Mouse (Mus musculus) layer of hippocampus, postnatal 36 days (tissue): Measurements from ENCODE around the gene Cnot10. TPM values are rescaled to one million over a fixed set of nuclear protein-coding genes. Genes with fewer than 3 reads are reported as not detected.

Experiments used
- DNase-seq, 2 experiments: peaks; one replicate each; pipeline ENCODE4 v3.0.0; 2022
- total RNA-seq, 2 experiments: library from RNA; stranded (reverse); gene quantifications; 2 replicates each; pipeline ENCODE4 v1.2.3; 2021

Gene Cnot10
- total RNA-seq = 10 to 100 TPM; 56.1 to 57.3 TPM

DNA sequence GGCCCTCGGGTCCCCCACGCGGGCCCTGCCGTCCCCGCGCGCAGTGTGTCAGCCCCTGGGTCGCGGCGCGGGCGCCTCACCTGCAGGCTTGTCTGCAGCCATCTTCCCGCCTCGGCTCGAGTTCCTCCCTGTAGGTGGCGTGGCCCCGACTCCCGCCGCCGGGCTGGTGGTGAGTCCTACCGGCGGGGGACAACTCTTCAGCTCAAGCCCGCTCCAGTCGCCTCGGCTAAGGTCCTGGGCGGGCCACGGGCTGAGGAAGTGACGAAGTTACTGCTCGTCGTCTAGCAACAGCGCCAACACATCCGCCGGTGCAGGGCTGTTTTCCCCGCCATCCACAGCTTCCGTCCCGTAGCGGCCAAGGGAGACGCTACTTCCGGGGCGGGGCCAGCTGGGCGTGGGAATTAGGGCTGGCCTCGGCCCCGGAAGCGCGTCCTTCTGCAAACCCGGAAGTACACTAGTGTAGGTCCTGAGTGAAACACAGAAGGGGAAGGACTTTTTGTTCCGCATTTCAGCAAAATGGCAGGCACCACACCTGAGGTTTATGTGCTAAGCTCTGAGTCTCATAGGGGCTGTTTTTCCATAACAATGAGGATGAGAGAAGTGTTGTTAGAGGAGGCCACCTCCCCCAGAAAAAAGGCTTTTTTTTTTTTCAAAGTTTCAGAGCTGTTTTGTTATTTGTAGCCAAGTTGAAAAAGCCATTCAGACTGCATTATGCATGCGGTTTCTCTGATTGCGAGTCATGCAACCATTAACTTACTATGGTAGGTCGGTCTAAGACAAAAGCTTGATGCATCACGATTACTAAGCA, at the start of gene Cnot10:
Gene Cnot10 (minus strand): TSS at position 346 of the 808 bp plus-strand sequence.
- DNase-seq = peak; percentile 95 to 96

DNA sequence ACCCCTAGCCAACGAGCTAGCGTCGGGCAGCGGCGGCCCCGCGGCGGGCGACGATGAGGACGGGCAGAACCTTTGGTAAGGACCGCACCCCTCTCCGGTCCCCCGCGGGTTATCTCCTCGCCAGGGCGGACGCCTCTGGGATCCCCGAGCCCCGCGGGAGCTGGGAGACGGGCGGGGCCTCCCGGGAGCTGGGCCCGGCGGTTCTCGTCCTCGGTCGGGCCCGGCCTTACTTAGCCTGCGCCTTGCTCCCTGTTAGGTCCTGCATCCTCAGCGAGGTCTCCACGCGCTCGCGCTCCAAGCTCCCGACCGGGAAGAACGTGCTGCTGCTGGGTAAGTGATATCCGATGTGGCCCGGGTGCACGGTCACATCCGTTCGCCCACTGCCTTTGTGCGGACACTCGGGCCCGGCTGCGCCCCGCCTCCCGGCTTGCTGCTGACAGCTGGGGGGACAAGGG, 49.0 kb upstream of the Cnot10 start:
- peak in 1 of 2 experiments; percentile 38 for DNase-seq

DNA sequence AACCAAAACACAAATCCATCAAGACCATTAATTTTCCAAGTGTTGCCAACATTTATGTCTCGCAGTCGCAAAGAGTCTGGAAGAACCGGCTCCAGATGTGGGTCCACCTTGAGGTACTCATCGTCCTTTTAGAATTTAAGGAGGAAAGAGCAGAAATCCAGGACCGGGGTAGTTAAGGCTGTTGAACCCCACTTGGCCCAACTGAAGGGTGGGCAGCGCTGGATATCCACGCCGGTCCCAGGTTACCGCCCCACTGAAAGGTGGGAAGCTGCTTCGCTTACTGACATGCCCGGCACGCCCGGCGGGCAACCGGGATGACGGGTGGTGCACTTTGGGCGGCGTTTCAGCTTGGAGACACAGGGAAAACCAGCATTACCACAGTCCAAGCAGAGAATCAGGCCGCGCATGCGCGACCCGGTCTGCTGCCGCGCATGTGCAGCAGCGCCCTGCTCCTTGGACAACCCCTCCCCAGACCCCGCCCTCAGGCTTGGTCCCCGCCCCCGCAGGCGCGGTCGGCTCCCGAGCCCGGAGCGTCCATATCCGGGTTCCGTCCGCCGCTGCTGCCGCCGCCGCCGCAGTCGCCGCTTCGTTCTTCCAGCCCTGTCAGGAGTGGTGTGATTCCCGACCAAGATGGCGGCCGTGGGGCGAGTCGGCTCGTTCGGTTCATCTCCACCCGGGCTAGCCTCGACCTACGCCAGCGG, 48.4 kb upstream of the Cnot10 start, which contains the start of gene Dync1li1:
Gene Dync1li1 (plus strand): TSS at position 539 of the 701 bp plus-strand sequence.
- peak; percentile 96 to 97 for DNase-seq

DNA sequence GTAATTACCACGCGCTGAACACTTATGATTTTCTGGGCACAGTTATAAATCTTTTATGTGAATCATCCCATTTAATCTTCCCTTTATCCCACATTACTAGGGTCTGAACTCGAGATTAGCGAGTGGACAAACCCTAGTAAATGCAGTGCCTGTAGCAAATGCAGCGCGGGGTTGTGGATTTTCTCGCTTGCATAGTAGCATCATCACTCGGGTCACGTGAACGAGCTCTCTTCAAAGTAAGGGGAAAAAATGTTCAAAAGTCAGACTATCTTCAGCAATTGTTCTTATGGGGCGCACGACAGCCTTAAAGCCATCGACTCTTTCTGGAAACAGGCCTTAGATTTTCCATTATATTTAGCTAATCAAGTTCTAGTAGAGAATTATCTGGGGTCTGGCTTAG, 47.7 kb upstream of the Cnot10 start:
- no peak for DNase-seq

DNA sequence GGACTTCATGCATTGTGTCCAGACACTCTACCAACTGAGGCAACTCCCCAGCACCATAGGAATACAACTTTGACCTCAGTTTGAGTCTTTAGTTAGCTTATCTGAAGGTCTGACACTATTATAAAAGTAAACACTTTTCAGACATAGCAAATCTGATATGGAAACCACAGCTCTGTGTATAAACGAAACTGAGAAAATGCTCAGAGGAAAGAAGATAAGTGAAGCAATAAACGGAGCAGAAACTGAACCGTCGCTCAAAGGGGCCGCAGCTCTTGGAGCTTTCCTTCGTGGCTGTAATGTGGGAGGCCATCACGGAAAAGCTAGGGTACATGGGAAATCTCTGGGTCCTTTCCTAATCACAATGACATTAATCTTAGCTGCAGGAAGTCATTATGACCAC, 46.3 kb upstream of the Cnot10 start:
- DNase-seq = no peak

DNA sequence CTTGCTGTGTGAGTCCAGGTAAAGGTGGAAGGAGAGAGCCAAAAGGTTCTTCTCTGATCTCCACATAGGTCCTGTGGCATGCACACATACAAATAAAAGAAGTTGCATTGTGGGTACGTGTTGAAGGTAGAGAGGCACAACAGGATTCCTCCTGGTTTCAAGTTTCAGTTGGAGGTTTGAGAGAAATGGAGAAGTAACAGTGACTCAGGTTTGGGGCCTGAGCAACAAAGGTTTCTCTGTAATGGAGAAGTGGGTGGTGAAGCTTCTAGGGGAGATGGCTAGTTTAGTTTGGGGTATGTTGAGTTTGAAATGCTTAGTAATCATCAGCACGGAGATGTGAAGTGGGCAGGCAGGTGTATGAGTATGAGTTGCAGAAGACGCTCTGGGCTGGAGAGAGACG, 42.2 kb upstream of the Cnot10 start:
- DNase-seq = no peak

DNA sequence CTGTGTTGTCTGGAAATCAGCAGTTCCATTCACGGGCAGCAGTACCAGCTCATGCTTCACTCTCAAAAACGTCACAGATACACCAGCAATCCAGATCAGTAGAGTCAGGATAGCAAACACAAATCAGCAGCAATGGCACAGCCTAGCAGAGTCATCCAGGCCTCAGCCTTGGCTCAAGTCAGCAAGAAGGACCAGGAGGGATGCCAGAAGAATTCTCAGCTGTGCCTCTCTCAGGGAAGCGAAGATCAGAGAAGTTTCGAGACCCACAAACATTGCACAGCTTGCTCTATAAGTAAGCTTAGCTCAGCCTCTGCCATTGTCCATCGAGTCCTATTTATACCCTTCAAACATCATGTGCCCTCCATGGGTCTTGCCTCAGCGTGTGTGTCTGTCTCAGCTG, 40.5 kb upstream of the Cnot10 start:
- DNase-seq = no peak

DNA sequence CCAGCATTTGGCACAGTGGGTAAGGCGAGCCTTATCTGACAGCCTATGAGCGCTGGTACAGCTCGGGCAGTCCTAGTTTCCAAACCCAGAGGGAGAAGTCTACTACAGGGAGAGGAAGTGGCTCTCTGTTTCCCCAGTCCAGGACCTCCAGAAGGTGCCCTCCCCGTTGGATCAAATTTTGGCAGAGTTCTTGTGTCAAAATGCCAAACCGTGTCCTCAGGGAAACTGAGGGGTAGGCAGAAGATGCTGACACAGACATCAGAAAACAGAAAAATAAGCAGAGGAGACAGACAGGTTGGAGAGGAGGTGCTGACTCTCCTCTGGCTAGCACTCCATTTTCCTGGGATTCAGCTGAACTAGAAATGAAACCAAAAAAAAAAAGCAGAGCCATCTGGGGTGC, 40.0 kb upstream of the Cnot10 start:
- DNase-seq = no peak

DNA sequence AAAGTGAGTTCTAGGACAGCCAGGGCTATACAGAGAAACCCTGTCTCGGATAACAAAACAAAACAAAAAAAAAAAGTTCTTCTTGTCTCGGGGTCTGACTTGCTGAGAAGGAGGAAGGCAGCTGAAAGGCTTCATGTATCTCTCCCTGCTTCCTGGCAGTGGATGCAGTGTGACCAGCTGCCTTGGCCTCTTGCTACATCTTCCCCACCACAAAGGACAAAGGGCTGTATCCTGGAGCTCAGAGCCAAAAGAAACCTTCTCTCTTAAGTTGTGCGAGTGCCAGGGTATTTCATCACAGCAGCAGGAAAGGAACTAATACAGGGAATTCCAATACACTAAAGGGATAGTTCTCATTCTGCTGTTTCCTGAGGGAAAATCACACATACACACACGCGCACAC, 38.6 kb upstream of the Cnot10 start:
- DNase-seq = no peak

DNA sequence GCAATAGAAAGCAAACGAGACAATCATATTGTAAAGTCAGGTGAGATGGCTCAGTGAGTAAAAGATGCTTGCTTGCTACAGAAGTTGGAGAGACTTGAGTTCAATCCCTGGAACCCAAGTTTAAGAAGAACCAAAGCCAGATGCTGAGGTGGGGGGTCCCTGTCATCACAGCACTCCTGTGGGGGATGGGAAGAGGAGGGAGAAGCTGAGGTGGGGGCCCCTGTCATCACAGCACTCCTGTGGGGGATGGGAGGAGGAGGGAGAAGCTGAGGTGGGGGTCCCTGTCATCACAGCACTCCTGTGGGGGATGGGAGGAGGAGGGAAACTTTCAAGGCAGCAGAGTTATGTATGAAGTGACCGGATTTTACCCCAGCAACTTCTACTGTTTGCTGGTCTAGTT, 33.6 kb upstream of the Cnot10 start:
- no peak for DNase-seq

DNA sequence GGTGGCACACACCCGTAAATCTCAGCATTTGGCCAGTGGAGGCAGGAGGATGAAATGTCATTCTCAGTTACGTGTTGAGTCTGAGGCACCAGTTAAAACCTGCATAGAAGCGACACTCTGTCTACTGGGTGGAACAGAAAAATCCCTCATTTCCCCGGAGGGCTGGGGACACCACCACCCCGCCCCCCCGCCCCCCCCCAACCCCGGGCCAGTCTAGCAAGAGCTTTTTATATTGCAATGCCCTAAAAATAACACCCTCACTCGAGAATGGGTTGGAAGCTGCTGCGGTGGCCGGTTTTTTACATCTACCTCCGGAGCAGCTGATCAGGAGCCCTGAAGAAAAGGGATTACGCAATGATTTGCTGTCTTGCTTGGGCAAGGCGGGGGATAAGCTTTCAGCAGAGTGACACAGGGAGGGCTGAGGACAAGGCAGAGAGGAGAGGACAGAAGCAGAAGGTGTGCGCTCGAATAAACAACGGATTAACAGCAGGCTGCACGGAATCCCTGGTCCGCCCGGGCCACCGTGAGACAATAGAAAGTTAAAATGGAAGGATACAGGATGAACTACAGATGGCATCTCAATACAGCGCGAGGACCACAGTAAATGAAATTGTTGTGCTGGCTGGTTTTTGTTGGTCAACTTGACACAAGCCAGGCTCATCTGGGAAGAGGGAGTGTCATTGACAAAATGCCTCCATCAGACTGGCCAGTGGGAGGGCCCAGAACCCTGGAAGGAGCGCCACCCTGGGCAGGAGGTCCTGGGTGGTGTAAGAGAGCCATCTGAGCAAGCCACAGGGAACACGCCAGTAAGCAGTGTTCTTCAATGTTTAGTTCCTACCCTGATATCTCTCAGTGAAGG, 32.9 kb upstream of the Cnot10 start:
- peak in 1 of 2 experiments; percentile 27 for DNase-seq

DNA sequence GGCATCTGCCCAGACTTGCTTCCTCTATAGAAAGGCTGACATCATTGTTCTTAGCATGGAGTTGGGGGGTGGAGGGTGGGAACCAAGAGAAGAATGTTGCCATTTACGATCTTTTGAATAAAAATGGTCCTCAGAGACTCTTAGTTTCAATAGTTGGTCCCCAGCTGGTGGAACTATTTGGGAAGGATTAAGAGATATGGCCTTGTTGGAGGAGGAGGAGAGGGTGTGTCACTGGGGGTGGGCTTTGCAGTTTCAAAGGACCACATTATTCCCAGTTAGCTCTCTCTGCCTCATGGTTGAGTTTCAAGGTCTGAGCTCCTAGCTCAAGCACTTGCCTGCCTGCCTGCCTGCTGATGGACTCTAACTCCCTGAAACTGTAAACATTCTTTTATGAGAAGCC, 32.0 kb upstream of the Cnot10 start:
- DNase-seq = no peak

DNA sequence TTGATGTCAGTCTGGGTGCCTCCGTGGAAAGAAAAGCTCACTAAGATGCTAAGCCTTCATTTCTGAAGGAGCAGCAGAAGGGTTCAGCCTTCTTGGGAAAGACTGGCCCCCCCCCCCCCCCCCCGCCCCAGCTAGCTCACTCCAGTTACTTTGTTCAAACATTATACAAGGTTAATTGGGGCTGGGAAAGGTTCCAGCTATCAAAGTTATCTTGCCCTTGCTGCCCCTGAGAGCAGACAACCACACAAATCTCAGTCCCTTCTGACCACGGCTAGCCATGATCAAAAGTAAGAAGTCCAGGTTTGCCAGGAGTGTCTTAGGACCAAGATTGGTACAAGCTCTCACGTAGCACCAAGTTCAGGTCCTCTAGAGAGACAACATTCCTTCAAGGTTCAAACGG, 29.0 kb upstream of the Cnot10 start:
- DNase-seq = no peak

DNA sequence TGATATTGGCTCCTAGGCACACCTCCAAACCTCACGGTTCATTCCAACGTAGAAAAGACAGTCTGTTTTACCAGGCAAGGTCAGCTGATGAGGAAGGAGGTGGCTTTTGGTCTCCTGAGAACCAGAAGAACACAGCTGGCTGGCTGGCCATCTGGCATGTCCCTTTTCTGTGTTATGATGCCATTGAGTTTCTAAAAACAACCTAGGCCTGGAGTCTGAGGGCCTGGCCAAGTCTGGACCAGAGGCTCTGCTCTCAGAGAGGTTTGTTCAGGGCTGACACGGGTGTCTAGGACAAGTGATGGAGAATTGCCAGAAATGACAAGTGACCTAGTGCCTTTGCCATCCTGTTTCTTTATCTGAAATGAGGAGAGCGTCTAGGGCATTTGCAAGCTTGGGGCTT, 28.1 kb upstream of the Cnot10 start:
- DNase-seq = no peak

DNA sequence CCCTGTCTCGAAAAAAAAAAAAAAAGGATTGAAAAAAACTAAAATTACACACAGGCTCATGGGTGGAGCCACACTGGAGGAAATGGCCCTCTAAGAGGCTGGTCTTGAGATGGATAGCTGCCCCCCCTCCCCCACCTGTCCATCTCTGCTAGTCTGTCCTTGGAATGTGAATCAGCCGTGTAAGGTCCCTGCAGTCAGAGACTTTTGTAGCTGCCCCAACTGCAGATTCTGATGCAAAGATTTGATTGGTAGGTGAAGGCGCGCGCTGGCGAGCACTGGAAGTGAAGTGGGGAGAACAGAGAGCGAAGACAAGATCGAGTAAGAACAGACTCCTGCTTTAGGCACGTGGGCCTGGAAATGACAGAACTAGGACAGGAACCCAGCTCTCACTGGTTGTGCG, 26.9 kb upstream of the Cnot10 start:
- DNase-seq = no peak

DNA sequence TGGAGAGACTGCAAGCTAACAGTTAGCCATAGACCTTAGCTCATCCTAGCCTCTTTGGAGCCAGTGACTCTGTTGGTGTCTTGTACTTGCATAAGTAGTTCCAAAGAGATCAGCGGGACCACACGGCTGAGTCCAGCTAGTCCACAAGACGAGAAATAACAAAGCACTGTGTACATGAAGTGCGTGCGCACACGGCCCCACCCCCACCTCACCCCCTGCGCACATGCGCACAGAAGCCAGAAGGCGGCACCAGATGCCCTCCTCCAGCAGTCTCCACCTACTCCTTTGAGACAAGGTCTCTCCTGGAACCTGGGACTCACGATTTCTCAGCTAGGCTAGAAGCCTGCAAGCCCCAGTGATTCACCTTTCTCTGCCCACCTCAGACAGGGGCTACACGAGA, 23.8 kb upstream of the Cnot10 start:
- DNase-seq = no peak

DNA sequence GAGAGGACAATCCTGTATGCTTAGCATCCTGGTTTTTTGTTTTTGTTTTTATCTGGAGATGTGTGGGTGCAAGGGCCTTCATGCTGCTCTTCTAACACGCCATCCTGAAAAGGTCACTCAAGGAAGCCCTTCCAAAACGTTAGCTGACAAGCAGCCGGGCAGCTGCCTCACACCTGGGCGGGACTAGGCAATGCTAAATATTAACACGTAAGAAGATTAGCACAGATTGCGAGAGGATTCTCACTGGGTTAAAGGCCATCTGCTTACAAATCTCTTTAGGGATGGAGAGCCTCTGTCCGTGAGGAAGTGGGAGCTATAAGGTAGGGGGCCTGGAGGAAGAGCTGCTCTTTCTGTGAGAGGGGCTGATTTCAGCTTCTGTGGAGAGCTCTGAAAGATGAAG, 22.0 kb upstream of the Cnot10 start:
- DNase-seq = no peak

DNA sequence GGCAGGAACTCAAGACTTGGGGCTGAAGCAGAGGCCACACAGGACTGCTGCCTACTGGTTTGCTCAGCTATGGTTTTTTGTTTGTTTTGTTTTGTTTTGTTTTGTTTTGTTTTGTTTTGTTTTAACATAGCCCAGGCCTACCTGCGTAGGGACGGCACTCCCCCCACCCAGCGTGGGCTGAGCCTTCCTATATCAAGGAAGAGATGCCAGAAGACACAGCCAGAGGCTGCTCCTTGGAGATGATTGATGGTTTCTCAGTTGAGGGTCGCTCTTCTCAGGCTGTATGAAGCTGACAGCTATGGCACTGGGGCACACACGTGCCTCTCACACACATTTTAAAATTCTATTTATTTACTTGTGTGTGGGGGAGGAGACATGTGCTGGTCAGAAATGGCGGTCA, 21.0 kb upstream of the Cnot10 start:
- DNase-seq = no peak

DNA sequence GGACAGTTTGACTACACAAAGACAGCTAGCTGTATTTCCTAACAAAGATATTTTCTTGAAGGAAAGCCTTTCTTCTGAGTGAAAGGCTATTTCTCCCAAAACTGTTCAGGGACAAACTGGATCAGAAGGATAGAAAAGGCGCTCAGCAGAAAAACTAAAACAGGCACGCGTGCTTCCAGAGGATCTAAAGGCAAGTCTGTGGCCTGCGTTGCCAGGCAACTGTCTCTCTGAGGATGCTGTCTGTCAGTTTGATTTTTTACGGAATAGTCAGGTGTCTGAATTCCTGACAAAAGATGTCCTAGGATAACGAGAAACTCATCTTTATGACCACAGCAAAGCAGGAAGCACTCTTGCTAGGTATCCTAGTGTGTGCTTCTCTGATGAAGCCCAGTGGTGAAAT, 20.5 kb upstream of the Cnot10 start:
- DNase-seq = no peak

DNA sequence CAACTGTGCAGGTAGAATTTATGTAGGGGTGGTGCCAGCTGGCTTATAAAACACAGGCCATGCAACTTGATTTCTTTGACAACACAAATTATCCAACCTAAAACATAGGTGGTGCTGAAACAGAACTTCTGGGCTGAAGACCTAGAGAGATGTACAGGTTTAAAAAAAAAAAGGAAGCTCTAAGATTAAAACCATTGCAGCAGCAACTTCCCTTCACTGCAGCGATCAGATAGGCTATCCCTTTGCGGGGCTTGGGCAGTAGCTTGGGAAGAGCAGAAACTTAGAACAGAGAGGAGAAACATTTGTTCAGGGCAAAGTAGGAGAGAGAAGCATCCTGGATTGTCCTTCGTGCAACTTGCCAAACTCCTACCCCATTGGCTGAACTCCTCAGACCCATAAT, 16.7 kb upstream of the Cnot10 start:
- no peak for DNase-seq

DNA sequence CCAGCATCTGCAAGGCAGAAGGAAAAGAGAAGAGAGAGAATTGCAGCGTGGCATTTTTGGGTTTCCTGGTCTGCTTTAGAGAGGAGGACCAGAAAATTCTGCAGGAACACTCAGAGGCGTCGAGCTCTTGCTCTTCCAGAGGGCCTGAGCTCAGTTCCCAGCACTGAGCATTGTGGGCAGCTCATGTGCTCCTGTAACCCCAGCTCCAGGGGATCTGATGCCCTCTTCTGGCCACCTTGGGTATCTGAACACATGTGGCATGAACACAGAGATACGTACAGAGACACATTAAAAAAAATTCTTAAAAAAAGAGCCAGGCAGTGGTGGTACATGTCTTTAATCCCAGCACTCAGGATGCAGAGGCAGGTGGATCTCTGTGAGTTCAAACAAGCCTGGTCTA, 15.4 kb upstream of the Cnot10 start:
- no peak for DNase-seq

DNA sequence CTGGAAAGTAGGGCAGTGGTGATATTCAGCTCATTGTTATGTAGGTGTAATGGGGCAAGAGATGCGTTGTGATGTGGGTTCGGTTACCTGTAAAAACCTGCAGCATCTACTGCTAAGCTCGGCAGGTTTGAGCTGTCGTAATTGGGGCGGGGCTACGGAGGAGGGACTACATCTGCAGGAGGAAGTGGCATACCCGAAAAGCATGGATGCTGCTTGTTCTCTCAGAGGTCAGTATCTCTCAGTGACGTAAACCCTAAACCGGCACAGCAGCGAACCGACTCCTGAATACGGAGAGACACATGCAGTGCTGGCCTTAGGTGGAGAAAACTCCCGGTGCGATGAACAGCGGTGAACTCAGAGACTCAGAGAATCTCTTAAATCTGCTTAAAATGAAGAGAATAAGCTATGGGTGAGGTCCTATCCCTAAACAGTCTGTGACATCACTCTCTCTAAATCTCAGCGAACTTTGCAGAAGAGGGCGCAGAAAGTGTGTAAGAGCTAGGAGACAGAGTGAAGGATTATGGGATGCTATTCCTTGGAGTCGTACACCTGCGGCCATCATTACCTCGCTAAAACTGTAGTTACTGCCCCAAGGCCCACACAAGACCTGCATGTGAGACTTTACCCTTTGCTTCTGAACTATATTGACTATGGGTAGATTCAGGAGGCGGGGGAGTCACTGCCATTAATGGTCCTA, 11.1 kb upstream of the Cnot10 start:
- DNase-seq = no peak
